Mouse (Mus musculus) E14TG2a.4 (cell line): ENCODE data around the gene Gipc2.

Experiments
- CTCF ChIP-seq: conservative IDR thresholded peaks from 2 replicates; pipeline ENCODE4 v1.5.1; 2014; ENCODE audit warnings: low read length
- NANOG ChIP-seq: IDR thresholded peaks from 2 replicates; pipeline ENCODE4 v1.6.1; 2014; ENCODE audit warnings: borderline replicate concordance, low read length, mixed read lengths
- POU5F1 ChIP-seq: IDR thresholded peaks from 2 replicates; pipeline ENCODE4 v1.6.1; 2014; ENCODE audit warnings: low read length, borderline replicate concordance

DNA sequence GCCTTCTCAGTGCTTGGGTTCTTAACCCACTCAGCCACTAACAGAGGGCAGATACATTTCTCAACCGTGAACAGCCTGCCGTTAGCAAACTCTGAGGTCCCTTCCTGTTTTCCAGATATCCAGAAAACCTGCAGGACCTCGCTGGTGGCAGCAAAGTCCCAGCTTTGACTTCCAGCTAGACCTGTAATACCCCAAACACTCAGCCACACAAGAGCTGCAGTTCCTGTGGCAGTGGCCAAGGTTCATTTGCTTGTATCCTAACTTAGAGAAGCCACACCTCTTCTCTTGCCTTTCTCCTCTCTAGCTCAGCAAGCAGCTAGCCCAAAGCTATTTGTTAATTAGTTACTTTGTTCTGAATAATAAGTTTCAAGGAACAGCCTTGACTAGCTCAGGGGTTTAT, 16.2 kb downstream of the Gipc2 start:
- TF ChIP-seq CTCF (no peak), NANOG (no peak), POU5F1 (no peak)
